Mouse (Mus musculus) spleen, adult 2 months (tissue): ENCODE measurements around the gene Yod1.

Source experiments
- CTCF ChIP-seq: fragments of 200-500 bp; IDR thresholded peaks from 2 replicates; pipeline ENCODE4 v1.5.1; 2011; ENCODE audit warnings: mild to moderate bottlenecking, inconsistent platforms; ENCODE audit not compliant: insufficient read depth, insufficient read length, insufficient replicate concordance; ENCODE audit errors: extremely low read depth
- POLR2A ChIP-seq: fragments of 200-500 bp; IDR thresholded peaks from 2 replicates; pipeline ENCODE4 v1.6.1; 2011; ENCODE audit warnings: low read depth, low read length, inconsistent platforms

- TF ChIP-seq CTCF (no peak), POLR2A (no peak)
Measured at GRCm38 (mm10) chr1:130701976-130702375, 15.2 kb upstream of the Yod1 start.
